Mouse (Mus musculus): ENCODE data around the gene Prmt8.

The Prmt8 gene

DNA sequence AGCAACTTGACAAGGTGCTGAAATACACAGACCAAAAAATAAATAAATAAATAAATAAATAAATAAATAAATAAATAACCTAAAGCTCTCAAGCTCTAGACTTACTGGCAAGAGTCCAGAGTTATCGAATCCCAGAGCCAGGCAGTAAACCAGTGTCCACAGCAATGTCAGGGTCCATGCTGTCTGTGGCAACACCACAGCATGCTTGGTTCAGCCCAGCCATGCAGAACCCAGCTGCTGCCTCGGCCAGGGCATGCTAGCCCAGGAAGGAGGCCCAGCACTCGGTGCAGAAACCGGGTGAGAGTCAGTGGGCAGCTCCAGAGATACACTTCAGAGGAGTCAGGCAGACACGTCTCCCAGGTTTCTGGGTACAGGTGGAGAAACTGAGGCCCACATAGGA is 29.4 kb downstream of the Prmt8 start:
- DNase-seq (ENCODE audit: low read depth, low spot score), result no peak

DNA sequence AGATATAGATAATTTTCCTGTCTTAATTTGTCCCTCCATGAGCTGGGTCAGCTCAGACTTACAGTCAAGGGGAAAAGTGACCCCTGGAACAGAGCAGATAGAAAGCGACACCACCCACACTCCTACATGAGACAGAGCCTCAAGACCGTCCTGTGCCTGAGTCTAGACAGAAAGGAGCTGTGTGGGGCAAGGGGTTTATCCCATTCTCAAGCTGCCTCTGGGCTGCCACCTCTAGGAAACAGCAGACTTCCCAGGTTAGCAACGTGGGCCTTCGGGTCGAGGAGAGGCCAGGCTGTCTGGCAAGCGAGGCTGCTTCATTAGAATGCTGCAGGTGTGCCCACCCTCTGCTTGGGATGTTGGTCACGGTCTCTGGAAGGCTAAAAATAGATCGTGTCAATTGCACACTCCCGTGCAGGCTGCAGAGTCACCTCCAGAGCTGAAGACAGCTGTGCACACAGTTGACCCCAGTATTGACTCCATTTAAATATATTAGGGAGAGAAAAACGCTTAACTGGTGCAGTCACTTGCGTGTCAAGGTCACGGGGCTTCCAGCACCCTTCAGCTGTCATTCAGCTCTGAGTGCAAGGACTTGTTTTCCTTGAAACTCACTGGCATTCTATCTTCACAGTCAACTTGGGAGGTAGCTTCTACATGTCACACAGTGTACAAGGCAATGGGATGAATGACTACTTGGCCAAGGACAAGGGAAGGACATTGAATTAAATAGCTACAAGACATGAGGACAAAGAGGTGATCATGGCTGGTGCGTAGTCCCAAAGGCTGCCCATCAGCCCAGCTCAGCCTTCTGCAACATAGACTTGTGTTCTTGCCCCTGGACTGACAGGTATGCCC is 33.9 kb downstream of the Prmt8 start:
- no peak for DNase-seq (ENCODE audit: low read depth, low spot score)

GRCm38 (mm10) chr6:127723126-127723525 is 46.1 kb downstream of the Prmt8 start:
- DNase-seq (ENCODE audit: low read depth, low spot score), result peak; percentile 13

- no peak for DNase-seq (ENCODE audit: low read depth, low spot score)
Measured at GRCm38 (mm10) chr6:127719875-127720274, 49.4 kb downstream of the Prmt8 start.

DNA sequence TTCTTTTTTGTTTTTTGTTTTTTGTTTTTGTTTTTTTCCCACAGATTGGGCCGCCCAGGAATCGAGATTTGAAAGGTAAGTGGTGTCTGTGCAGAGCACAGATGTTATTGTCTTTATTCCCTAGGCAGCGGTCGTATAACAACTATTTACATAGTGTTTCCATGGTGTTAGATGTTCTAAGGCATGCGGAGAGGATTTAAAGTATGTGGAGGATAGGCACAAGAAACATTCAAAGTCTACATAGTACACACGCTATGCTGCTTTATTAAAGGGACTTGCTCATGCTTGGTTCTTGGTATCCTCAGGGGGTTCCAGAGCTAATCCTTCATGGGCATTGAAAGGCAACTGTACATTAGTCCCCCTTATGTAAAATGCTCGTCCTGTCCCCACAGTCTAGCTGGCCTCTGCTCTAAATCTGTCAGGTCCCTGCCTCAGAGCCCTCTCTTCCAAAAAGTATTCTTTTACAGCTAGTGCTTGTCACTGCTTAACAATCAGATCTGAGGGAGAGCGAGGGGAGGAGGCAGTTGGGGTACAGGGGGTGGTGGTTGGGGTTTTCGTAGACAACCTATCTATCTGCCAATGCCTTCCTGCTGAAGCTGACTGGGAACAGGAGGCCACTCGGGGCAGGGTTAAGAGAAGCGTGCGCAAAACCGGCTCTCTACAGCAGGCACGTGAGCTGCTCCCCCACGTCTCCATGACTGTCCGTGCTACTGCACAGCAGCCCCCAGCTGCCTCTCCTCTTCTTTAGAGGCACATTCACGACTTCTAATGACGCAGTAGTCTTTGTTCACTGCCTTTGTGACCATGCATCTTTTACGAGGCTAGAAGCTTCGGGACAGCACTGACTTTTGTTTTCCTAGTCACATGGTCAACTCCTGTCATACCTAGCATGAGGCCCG is 51.8 kb downstream of the Prmt8 start:
- DNase-seq (ENCODE audit: low read depth, low spot score), result no peak

DNA sequence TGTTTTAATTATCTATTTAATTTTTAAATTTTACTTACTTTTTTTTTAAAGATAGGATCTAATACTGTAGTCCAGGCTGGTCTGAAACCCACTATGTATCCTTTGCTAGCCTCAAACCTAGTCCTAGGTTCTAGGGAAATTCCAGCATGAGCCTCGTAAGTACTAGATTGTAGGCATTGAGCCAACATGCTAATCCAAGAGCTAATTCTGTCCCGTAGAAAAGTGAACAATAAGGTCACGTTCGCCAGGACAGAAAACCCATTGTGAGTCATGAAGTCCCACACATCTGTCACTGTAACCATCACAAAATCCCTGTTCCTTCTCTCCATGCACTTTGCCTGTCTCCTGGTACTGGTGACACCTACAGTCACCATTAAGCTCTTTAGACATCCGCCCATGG is 53.8 kb downstream of the Prmt8 start:
- DNase-seq (ENCODE audit: low read depth, low spot score), result no peak

GRCm38 (mm10) chr6:127714906-127715305 is 54.4 kb downstream of the Prmt8 start:
- DNase-seq (ENCODE audit: low read depth, low spot score), result no peak

DNA sequence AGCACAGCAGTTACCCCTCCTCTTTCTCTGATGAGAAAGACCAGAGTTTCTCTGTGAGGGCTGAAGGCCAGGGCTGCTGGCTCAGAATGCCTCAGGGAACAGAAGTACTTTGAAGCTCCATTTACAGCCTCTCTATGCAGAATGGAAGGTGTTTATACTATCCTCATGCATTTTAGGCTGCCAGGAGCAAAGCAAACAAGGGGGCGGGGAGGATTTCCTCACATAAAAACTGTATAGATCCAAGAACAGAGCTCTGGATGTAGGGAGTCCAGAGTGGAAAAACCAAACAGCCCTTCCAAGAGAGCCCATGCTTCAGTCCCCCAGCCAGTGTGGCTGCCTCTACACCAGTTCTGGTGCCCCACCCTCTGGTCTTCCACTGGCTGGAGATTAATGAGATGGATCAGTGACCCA is 61.0 kb downstream of the Prmt8 start:
- DNase-seq (ENCODE audit: low read depth, low spot score), result no peak

DNA sequence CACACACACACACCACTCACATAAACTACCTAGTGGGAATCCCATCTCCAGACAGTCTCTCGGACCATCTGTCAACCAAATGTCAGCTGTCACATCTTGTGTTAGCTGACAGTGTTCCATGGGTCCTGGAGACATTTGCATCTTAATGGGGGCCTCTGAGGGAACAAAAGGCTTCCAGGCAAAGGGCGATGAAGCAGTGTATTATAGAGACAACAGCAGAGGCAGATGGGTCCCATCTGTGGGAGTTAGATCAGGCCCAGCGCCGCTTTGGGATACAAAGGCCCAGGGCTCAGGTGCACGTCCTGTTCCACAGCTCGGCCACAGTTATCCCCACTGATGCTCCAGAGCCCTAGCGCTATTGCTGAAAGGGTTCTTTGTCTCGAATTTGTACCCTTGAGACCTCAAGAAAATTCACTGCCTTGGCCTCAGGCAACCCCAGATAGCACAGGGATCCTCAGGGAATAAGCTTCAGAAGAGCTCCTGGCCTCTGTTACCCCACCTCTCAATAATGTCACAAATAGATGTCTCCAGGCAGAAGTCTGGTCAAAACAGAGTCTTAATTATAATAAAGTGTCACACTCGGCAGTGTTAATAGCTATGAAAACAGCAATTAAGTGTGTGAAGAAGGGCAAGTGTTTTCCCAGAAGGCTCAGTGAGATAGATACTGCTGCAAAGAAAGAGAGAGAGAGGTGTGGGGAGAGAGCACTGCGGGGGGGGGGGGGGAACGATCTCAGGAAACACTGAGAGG is 68.1 kb downstream of the Prmt8 start:
- DNase-seq (ENCODE audit: low read depth, low spot score), result no peak

DNA sequence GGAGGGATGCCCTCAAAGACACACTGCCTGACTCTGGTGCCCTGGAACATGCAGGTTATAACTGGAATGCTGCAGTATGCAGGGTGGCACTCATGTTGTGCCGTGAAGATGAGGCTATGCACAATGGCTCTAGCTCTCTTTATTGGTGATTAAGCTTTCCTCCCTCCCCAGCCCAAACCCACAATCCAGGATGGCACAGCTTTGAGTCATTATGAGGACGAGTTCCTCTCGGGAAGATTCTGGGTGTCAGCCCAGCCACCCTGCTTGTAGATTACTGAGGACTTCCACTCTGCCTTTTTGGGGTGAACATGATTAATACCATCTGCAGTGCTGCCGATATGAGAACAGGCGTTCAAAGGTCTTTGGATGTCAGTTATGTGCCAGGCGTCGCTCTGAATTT is 75.6 kb downstream of the Prmt8 start:
- DNase-seq (ENCODE audit: low read depth, low spot score), result no peak

- no peak for DNase-seq (ENCODE audit: low read depth, low spot score)
Measured at GRCm38 (mm10) chr6:127692298-127692697, 77.0 kb downstream of the Prmt8 start.

DNA sequence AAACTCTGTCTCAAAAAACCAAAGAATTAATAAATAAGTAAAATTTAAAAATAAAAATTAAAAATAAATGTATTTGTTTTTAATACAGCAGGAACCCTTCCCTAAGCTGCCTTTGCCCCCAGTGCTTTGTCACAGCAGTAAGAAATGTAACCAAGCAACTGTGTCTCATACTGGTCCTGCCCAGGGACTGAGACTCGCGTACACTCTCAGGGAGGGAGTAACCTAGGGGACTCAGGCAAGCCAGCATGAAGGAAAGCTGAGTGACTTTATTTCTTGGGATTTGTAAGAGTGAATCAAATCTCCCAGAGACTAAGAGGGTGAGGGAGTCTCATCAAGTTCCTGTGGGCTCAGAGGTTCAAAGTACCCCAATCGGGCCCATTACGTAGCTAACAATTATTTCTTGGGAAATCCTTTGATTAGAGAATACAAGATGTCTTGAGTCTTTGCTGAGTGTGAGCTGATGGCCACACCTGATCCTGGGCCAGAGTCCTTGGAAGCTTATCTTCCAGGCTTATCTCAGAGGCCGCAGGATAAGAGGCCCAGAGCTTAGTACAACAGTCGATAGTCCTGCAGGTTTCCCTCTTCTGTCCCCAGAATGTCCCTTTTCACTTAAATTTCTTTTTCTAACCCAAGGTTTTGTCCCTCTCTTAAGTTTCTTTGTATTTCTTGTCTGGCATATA is 82.0 kb downstream of the Prmt8 start:
- DNase-seq (ENCODE audit: low read depth, low spot score), result no peak

DNA sequence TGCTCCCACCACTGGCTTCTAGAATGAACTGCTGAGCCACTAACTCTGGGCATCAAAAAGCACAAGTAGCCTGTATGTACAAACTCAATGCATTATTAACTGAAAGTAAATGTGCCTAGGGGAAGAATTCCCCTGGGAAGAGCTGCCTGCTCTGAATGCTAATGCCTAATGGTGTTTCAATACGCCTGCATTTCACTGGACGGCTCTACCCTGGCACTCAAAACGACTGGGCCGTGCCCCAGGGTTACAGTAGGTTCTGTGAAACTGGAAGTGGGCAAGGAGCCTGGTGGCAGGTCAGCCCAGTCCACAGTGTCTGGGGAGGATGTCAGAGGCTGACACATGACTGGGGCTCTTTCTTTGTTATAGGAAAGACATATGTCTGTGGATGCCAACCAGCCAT is 84.3 kb downstream of the Prmt8 start:
- no peak for DNase-seq (ENCODE audit: low read depth, low spot score)

GRCm38 (mm10) chr6:127683561-127683960 is 85.7 kb downstream of the Prmt8 start:
- DNase-seq (ENCODE audit: low read depth, low spot score), result no peak

GRCm38 (mm10) chr6:127680784-127681183 is 88.5 kb downstream of the Prmt8 start:
- DNase-seq (ENCODE audit: low read depth, low spot score), result no peak

GRCm38 (mm10) chr6:127678998-127679397 is 90.3 kb downstream of the Prmt8 start:
- DNase-seq (ENCODE audit: low read depth, low spot score), result no peak

DNA sequence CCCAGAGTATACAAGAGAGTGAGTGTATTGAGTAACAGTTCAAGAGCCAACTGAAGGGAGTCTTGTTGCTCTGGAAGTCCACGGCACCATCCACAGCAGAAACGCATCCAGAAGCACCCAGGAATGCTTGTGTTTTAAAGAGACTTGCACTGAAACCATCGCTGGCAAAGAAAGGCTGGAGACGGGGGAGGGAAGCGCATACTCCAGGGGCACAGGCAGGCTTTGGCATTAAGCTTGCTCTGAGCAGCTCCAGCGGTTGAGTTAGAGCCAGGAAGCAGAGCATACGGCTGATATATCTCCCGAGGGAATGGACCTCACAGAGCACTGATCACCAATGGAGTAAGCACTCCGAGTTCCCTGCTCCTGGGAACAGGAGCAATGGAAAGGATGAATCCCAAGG is 91.0 kb downstream of the Prmt8 start:
- no peak for DNase-seq (ENCODE audit: low read depth, low spot score)

DNA sequence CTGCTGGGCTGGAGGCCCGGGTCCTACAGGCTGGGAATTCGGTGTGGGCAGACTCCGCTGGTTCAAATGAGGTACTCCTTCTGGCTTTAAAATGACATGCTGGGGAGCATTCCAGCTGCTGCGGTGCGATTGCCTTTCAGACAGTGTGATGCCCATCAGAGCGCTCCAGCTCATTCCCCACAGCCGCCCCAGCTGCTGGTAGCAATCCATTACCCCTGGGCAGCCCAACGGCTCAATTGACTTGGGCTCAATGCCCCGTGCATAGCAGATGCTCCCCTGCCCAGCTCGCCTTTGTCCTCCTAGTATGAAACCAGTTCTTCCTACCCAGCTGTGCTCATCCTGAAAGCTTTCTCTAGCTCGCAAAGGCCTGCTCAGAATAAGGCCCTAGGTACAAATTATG is 92.4 kb downstream of the Prmt8 start:
- no peak for DNase-seq (ENCODE audit: low read depth, low spot score)

GRCm38 (mm10) chr6:127672071-127672470 is 97.2 kb downstream of the Prmt8 start:
- no peak for DNase-seq (ENCODE audit: low read depth, low spot score)

DNA sequence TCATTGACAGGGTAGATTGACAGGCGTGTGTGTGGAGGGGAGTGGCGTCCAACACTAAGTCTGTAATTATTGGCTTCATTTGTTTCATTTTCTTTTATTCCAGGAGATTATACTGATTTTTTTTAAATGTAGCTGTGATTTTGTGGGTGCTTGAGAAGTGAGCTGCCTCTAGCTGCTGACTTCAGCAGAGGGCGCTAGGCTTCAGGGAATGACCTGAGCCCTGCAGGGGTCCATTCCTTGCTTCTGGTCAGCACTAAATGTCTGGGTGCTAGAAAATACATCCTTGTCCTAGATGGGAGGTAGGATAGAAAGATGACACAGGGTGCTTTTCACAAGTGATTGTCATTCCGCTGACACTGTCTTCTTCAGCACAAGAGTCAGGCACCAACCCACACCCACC is 99.2 kb downstream of the Prmt8 start:
- DNase-seq (ENCODE audit: low read depth, low spot score), result no peak

GRCm38 (mm10) chr6:127669313-127669712 is 100.0 kb downstream of the Prmt8 start:
- DNase-seq (ENCODE audit: low read depth, low spot score), result no peak

All from CD4-positive, CD25-positive, alpha-beta regulatory T cell, adult 2 months (primary cell).